Comparison of ENCODE assay signal across 26 mouse cellular contexts in genomic region chr9:91528388-91528787, GRCm38 (mm10).
"Had no signal": no experiment of that assay in that cellular context is flagged by ENCODE, and none has a peak within 500 bp of the region (broad histone marks: within the 10 kb centered on the region; RNA-seq: fewer than 3 reads in every experiment).

No protein-coding gene starts in this region.

- H3K4me3 ChIP-seq: heart, adult 2 months; heart, embryonic 13.5 days; heart, embryonic 15.5 days; hindbrain, embryonic 13.5 days; hindbrain, embryonic 15.5 days; kidney, embryonic 15.5 days; limb, embryonic 13.5 days; limb, embryonic 15.5 days; liver, embryonic 12.5 days had no signal

- H3K4me2 ChIP-seq: heart, embryonic 11.5 days; heart, embryonic 13.5 days; heart, embryonic 15.5 days; hindbrain, embryonic 13.5 days; hindbrain, embryonic 15.5 days; kidney, embryonic 15.5 days; limb, embryonic 13.5 days; limb, embryonic 15.5 days; liver, embryonic 12.5 days had no signal

- H3K27ac ChIP-seq: heart, adult 2 months; heart, embryonic 13.5 days; heart, embryonic 15.5 days; hindbrain, embryonic 13.5 days; hindbrain, embryonic 15.5 days; kidney, embryonic 15.5 days; kidney, postnatal 0 days; limb, embryonic 13.5 days; limb, embryonic 15.5 days; liver, embryonic 12.5 days; liver, embryonic 14.5 days had no signal

- ATAC-seq: hindbrain, postnatal 0 days; intestine, embryonic 16.5 days; liver, embryonic 12.5 days had no signal

- H3K9me3 ChIP-seq: heart, embryonic 13.5 days; heart, embryonic 15.5 days; hindbrain, embryonic 13.5 days; hindbrain, embryonic 15.5 days; kidney, embryonic 15.5 days; limb, embryonic 13.5 days; limb, embryonic 15.5 days; liver, embryonic 12.5 days had no signal

- H3K36me3 ChIP-seq: heart, embryonic 13.5 days; heart, embryonic 15.5 days; hindbrain, embryonic 13.5 days; hindbrain, embryonic 15.5 days; kidney, embryonic 15.5 days; limb, embryonic 13.5 days; limb, embryonic 15.5 days; liver, embryonic 12.5 days had no signal

- DNase-seq: gastrocnemius, postnatal 14 days; gastrocnemius, postnatal 36 days; heart, adult 11 months; heart, adult 2 months; heart, postnatal 14 days; heart, postnatal 36 days; kidney, adult 11 months; kidney, adult 2 months; kidney, adult 9 months; kidney, postnatal 14 days; kidney, postnatal 36 days; layer of hippocampus, postnatal 36 days; left cerebral cortex, postnatal 4 days had no signal

- H3K4me1 ChIP-seq: heart, embryonic 13.5 days; heart, embryonic 15.5 days; hindbrain, embryonic 13.5 days; hindbrain, embryonic 15.5 days; kidney, embryonic 15.5 days; limb, embryonic 13.5 days; limb, embryonic 15.5 days; liver, embryonic 12.5 days had no signal

- H3K9ac ChIP-seq: heart, embryonic 13.5 days; heart, embryonic 15.5 days; hindbrain, embryonic 13.5 days; hindbrain, embryonic 15.5 days; kidney, embryonic 15.5 days; limb, embryonic 13.5 days; limb, embryonic 15.5 days; liver, embryonic 12.5 days; liver, embryonic 14.5 days had no signal

- H3K27me3 ChIP-seq: heart, embryonic 13.5 days; heart, embryonic 15.5 days; hindbrain, embryonic 13.5 days; hindbrain, embryonic 15.5 days; kidney, embryonic 15.5 days; limb, embryonic 13.5 days; limb, embryonic 15.5 days; liver, embryonic 12.5 days had no signal
